Mouse (Mus musculus) myocyte (in vitro differentiated cells): Measurements from ENCODE around the gene Ptprh.

Experiments
- E2F4 ChIP-seq: IDR thresholded peaks from one replicate; pipeline ENCODE4 v1.6.1; 2011; ENCODE audit warnings: mild to moderate bottlenecking, control low read depth, moderate library complexity; ENCODE audit not compliant: insufficient read depth
- MYOG ChIP-seq, 3 experiments: IDR thresholded peaks; one replicate each; pipeline ENCODE4 v1.6.1; 2011; ENCODE audit warnings: control low read depth in 2 of 3, low read depth in 2 of 3, mild to moderate bottlenecking in 2 of 3; ENCODE audit not compliant: insufficient read length in 2 of 3, control insufficient read depth in 1 of 3, insufficient read depth in 1 of 3
- POLR2A ChIP-seq: IDR thresholded peaks from one replicate; pipeline ENCODE4 v1.6.1; 2011; ENCODE audit warnings: low read depth, mild to moderate bottlenecking, control low read depth, moderate library complexity; ENCODE audit not compliant: insufficient read length
- POLR2AphosphoS2 ChIP-seq: IDR thresholded peaks from one replicate; pipeline ENCODE4 v1.6.1; 2011; ENCODE audit warnings: low read depth, control low read depth; ENCODE audit not compliant: insufficient read length
- USF1 ChIP-seq: IDR thresholded peaks from one replicate; pipeline ENCODE4 v1.6.1; 2011; ENCODE audit warnings: low read depth, mild to moderate bottlenecking, control low read depth, moderate library complexity

DNA sequence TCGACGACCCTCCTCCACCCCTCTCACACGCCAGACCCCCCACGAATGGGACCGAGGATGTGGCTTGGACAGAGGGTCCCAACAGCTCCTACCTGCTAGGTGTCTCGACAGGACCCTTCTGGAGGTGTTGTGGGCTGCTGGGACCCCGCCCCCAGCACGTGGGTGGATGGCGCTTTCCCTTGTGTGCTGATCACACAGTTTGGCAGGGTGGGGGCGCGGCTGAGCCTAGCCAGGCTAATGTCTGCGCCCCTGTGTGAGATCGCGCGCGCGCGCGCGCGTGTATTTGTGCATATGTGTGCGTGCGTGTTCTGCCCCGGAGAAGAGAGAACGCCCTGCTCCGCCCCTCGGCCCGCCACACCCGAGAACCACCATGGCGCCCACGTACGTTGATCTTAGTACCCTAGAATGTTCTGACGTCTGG is 56.6 kb downstream of the Ptprh start, which contains the start of gene Syt5:
- TF ChIP-seq POLR2A (no peak), USF1 (no peak), POLR2AphosphoS2 (no peak), MYOG (IDR thresholded peaks at IDR 0.05; ENCODE audit: control insufficient read depth in 1 of 3, insufficient read depth in 1 of 3, insufficient read length in 2 of 3, low read depth in 2 of 3) (no peak), E2F4 (no peak)
